Comparison of ENCODE assay signal across 8 mouse cellular contexts in genomic region chr4:106910201-106911172, GRCm38 (mm10). TPM values are rescaled to one million over a fixed set of nuclear protein-coding genes. Genes with fewer than 3 reads are reported as not detected.
DNase-seq lines count a peak whose midpoint lies in the region; ATAC-seq lines count a peak whose summit lies in the region.

Gene Ssbp3, plus strand, starts transcription at chr4:106910701.

- H3K27me3 ChIP-seq in embryonic facial prominence, embryonic 10.5 days (replicated peaks; ENCODE audit: low read depth, poor library complexity, severe bottlenecking): no peaks in the 10 kb centered on the region
- H3K27me3 ChIP-seq in limb, embryonic 12.5 days: no peaks in the 10 kb centered on the region
- H3K27me3 ChIP-seq in midbrain, embryonic 14.5 days (ENCODE audit: control insufficient read depth, insufficient read depth, low read length): no peaks in the 10 kb centered on the region

- no peaks in the 10 kb centered on the region for H3K9me3 ChIP-seq in embryonic facial prominence, embryonic 10.5 days
- no peaks in the 10 kb centered on the region for H3K9me3 ChIP-seq in limb, embryonic 12.5 days
- H3K9me3 ChIP-seq in midbrain, embryonic 14.5 days (ENCODE audit: control insufficient read depth, low read length): no peaks in the 10 kb centered on the region

- peak within 1 kb of the TSS; percentile 100 for H3K9ac ChIP-seq in limb, embryonic 12.5 days (replicated peaks)
- H3K9ac ChIP-seq in midbrain, embryonic 14.5 days (replicated peaks; ENCODE audit: low read length): peak within 1 kb of the TSS; percentile 99

- WGBS in embryonic facial prominence, embryonic 10.5 days: under 1% methylated on average over 51 of the region's 51 CpGs
- 1% methylated on average over 49 of the region's 51 CpGs for WGBS in limb, embryonic 12.5 days
- 1% methylated on average over 51 of the region's 51 CpGs for WGBS in midbrain, embryonic 14.5 days

- ATAC-seq in limb, embryonic 12.5 days (ENCODE audit: insufficient number of reproducible peaks, insufficient read depth, low FRiP score, low TSS enrichment, low read depth): peak; percentile 44
- peak; percentile 64 for ATAC-seq in midbrain, embryonic 14.5 days (ENCODE audit: low FRiP score, low TSS enrichment)

- DNase-seq in urinary bladder, adult 18-20 months (ENCODE audit: low spot score in 2 of 2): peak; percentile 53 to 59
- no peak for DNase-seq in urinary bladder, postnatal 10 days (ENCODE audit: low spot score)
- peak; percentile 84 for DNase-seq in embryonic facial prominence, embryonic 10.5 days (ENCODE audit: low spot score)
- DNase-seq in heart, adult 18-20 months: peak; percentile 88 to 91
- DNase-seq in kidney, adult 18-20 months: peak; percentile 77
- peak; percentile 95 for DNase-seq in midbrain, embryonic 14.5 days
- DNase-seq in spleen, adult 18-20 months: peak; percentile 33 to 62

- peak within 1 kb of the TSS; percentile 99 for H3K27ac ChIP-seq in embryonic facial prominence, embryonic 10.5 days (replicated peaks)
- H3K27ac ChIP-seq in limb, embryonic 12.5 days: peak within 1 kb of the TSS; percentile 100
- H3K27ac ChIP-seq in midbrain, embryonic 14.5 days (replicated peaks; ENCODE audit: low read depth, low read length): peak within 1 kb of the TSS; percentile 99

- peaks cover 67% of the 10 kb centered on the region for H3K4me1 ChIP-seq in embryonic facial prominence, embryonic 10.5 days
- H3K4me1 ChIP-seq in limb, embryonic 12.5 days (replicated peaks): peaks cover 60% of the 10 kb centered on the region
- H3K4me1 ChIP-seq in midbrain, embryonic 14.5 days (ENCODE audit: control insufficient read depth, insufficient read depth, low read length): peaks cover 49% of the 10 kb centered on the region

- peak within 1 kb of the TSS; percentile 98 for H3K4me2 ChIP-seq in limb, embryonic 12.5 days
- H3K4me2 ChIP-seq in midbrain, embryonic 14.5 days (ENCODE audit: low read length): peak within 1 kb of the TSS; percentile 96

- peak within 1 kb of the TSS; percentile 100 for H3K4me3 ChIP-seq in embryonic facial prominence, embryonic 10.5 days
- H3K4me3 ChIP-seq in limb, embryonic 12.5 days (replicated peaks): peak within 1 kb of the TSS; percentile 100
- peak within 1 kb of the TSS; percentile 100 for H3K4me3 ChIP-seq in midbrain, embryonic 14.5 days (replicated peaks; ENCODE audit: low read depth, low read length)

- peaks cover 27% of the 10 kb centered on the region for H3K36me3 ChIP-seq in embryonic facial prominence, embryonic 10.5 days (replicated peaks)
- H3K36me3 ChIP-seq in limb, embryonic 12.5 days: peaks cover 27% of the 10 kb centered on the region
- H3K36me3 ChIP-seq in midbrain, embryonic 14.5 days (ENCODE audit: control insufficient read depth, insufficient read depth, low read length): peaks cover 14% of the 10 kb centered on the region

RNA-seq across cellular contexts. Expression of gene Ssbp3, which starts in this region (rescaled TPM):
- polyA plus RNA-seq in embryonic facial prominence, embryonic 10.5 days (2016; fragmentation: Nextera tagmentation; extraction: Ambion mirVana): 147 TPM in 2 replicates
- total RNA-seq in heart, adult 18-20 months (2021): 10 to 100 TPM; 27.5 to 37.9 TPM
- polyA plus RNA-seq in limb, embryonic 12.5 days (2016; fragmentation: Nextera tagmentation; extraction: Ambion mirVana): 278 and 295 TPM in 2 replicates
- 147 and 187 TPM in 2 replicates for polyA plus RNA-seq in midbrain, embryonic 14.5 days (2014; fragmentation: Nextera tagmentation; extraction: Ambion mirVana)
